Mouse (Mus musculus) heart, postnatal 25 days (tissue): ENCODE measurements at regions not wholly inside any gene's neighbourhood (a gene's known extent, or its start where the extent isn't known, plus 50 kb on each side); places are given as distances from the start of the nearest gene placed in this dataset.
"Not testable (repeated sequence)": the region's sequence is repeated elsewhere in the genome, so short reads cannot be mapped to it uniquely, and the experiment has no call there.

Experiments used
- DNase-seq: peaks from one replicate; pipeline ENCODE4 v3.0.0; 2022; ENCODE audit warnings: low spot score
- intact Hi-C: fragments of 180-260 bp; cut with DNase I; formaldehyde crosslinking; loops from one replicate; pipeline ENCODE4 v1.15.1; 2025

DNA sequence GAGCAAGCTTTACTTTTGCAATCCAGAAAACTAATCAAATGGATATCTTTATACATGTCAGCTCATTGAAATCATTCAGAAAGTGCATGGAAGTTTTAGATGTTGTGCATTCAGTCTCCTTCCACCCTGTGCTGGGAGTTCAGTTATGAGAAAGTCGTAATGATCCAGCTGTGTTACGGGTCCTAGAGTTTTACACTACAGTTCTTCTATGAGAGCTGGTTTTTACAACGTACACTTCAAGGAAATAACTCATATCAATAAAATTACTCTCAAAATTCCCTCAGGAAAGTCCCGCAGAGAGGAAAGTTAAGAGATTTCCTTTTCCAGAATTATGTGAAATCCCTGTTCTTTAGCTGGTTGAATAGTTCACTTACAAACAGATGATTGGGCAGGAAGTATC lies 418.1 kb upstream of the Slc10a2 start:
- intact Hi-C loops, result no loop called here
- DNase-seq, result no peak

DNA sequence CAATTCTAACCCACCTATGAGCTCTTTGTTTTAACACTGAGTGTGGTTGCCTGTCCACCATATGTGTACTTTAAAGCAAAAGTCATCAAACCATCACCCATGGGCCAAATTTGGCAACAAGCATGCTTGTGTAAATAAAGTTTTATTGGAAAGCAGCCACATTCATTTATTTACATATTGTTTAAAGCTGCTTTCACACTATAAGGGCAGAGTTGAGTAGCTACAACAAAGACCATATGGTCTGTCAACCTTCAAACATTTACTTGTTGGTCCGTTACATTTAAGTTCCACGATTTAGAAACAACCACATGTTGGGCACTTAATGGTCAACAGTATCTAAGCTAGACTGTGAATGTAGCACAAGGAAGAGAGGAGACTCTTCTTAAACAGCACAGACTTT lies 390.7 kb upstream of the Slc10a2 start:
- intact Hi-C loops, result no loop called here
- no peak for DNase-seq

DNA sequence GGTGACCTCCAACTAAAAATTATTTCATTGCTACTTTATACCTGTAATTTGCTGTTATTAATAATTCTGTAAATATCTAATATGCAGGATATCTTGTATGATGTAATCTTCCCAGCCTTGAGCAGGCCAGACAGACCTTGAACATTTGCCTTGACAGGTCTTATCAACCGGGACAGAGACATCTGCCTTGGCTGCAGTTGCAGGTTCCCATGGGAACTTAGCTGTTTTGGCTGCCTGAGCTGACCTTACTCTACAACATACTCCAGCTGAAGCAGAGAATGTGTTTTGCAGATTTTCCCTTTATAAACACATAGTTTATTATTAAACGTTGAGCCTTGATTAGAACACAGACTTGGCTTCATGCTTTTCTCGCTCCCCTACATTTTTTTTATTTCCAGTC lies 385.3 kb upstream of the Slc10a2 start:
- intact Hi-C loops, result no loop called here

DNA sequence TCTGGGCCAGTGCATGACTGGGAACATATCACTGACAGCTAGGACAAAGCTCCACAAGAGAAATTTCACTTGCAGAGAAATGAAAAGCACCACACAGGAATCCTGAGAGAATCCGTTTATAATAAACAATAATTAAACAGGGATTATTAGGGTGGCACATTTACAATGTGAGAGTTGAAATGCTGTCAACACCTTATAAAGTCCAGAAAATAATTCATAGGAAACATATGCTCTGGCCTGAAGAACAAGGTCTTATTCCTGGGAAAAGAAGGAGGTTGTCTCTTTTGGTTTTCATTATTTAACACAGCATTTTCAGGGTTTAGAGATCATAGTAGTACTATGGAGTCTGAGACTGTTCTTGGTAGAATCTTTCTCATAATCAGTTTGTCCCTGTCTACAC lies 377.8 kb upstream of the Slc10a2 start:
- no peak for DNase-seq
- intact Hi-C loops, result no loop called here

More for the DNA sequence above, 385.3 kb upstream of the Slc10a2 start:
- peak; percentile 15 for DNase-seq

DNA sequence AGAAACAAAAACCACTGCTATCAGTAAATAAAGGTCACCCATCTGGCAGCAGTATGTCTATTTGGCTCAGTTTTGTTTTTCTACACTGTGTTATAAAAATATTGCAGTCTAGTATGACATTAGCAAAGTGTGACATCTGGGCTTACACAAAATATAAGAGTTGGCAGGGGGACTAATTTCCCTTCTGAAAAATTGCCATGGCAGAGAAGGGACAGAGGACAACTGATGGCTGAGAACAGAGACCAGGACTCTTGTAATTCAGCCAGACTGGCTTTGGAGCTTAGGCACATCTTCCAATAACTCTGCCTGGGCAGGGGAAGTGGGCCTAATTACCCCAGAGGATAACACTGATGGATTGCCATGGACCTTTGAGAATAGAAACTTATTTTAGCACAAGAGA lies 367.8 kb upstream of the Slc10a2 start:
- intact Hi-C loops, result no loop called here
- no peak for DNase-seq

DNA sequence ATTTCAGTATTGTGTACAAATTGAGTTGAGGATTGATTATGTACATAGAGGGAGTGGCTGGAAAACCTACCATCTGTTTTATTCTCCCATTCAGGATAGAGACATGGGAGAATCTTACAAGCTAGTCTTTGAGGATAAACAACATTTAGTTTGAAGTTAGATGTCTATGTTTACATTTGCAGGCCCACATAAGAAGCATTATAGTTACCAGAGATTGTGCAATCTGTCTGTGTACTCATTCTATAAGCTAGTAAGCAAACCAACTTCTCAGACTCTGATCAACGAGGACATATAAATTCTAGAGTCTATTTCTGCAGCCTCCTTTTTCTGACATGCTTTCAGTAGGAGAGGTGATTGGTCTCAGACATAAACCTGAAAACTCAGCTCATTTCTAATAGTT lies 367.4 kb upstream of the Slc10a2 start:
- no peak for DNase-seq
- intact Hi-C loops, result no loop called here

DNA sequence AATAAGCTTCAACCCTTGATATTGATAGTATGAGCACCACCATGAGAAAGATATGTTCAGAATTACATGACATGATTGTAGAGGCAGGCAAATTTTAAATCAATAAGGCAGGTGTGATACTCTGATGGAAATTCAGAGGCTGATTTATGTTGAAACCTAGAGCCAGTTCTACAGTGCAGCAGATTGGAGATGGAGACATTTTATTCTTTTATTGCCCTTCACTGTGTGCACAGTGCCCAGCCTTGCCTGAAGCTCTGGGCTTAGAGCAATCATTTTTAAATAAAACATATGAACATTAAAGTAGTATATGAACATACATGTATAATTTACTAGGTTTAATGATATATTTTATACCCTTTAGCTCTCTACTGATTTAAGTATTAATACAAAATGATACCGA lies 352.5 kb upstream of the Slc10a2 start:
- intact Hi-C loops, result no loop called here
- no peak for DNase-seq

DNA sequence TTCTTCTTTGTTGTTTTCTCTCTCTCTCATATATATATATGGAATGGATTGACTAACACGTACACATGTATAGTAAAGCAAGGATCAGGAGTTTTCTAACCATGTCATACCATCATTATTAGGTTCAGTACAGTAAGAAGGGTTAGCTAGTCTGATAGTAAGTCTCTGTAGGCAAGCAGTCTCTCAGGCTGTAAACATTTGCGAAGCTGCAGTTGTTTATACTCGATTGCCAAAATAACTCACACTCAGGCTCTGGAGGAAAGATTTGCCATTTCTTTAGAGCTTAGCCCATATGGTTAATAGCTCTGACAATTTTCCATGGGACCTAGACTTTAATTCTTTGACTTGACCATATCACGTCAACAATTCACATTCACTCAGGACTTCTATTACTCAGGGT lies 348.3 kb upstream of the Slc10a2 start:
- intact Hi-C loops, result no loop called here
- no peak for DNase-seq

DNA sequence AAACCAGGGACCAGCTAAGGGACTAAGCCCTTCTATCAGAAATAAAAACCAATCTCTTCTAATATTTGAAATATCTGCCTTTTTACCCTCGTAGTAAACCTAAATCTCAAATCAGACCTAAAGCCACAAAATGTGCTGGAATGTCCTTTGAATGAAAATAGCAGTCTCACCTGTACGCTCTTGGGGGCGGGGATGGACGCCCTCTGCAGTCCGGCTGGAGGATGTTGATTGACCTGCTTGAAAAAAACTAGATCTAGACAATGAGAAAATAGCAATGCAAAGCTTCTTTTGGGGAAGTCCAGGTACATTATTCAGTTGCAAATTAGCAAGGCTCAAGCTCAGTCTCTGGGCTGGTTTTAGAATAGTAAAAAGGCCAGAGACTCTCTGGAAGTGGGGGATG lies 337.1 kb upstream of the Slc10a2 start:
- intact Hi-C loops, DNase-seq: not testable (repeated sequence)

DNA sequence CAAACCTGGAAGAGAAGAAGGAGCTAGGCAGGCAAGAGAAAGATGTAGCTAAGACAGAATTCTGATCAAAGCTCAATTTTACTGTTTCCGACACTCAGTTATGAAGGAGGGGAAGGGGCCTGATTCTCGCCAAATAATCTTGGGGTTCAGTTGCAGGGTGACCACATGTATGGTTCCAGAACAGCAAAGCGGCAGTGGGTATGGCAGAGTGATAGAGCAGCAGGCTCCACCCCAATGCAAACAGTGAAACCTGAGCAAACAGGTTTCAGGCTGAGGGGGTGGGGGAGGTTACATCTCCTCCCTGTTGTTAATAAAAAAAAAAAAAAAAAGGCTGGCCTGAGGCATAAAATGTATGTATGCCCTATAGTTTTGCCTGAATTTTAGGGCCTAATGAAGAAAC lies 335.3 kb upstream of the Slc10a2 start:
- DNase-seq, intact Hi-C loops: not testable (repeated sequence)

DNA sequence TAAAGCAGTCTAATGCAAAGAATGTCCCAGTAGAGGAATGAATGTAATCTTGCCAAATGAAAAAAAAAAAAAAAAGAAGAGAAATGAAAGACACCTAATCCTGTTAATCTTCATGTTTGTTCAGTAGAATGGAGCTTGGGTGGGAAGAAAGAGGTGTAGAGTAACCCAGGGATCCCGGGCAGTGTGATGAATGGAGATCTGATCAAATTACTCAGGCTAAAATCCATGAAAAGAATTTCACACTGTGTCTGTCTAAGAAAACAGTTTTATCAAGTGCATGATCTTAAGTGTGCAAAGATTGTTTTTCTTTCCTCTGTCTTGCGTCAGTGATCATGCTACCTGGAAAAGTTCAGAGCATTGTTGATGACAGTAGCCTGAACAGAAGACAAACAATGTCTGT lies 333.9 kb upstream of the Slc10a2 start:
- intact Hi-C loops, result no loop called here
- no peak for DNase-seq

DNA sequence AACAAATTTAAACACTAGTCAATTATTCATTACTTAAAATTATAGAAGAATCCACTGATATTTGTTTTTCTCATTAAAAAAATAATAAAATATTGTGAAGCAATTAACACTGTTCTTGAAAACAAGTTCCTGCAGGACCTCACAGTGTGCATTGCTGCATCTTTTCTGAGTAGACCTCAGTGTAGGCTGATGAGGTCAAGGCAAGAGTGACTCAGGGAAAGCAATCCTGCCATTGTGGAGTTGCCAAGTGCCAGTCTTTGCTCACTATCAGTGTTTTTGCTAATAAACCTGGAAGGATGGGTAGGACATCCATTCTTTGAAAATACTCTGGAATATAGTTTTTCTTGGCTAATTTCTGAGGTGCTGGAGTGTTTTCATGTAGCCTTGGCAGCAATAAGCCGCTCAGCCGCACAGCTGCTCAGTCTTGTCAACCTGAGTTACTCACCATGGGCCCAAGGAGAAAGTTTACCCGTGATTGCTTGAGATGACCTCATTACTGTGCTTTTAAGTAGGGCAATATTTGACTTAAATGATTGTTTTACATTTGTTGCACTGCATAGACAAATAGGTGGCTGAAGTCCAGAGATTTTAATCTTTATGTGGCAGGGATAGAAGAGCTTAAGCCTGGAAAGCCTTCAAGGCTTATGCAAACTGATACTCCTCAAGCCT lies 323.3 kb upstream of the Slc10a2 start:
- DNase-seq, result no peak
- intact Hi-C loops, result no loop called here

DNA sequence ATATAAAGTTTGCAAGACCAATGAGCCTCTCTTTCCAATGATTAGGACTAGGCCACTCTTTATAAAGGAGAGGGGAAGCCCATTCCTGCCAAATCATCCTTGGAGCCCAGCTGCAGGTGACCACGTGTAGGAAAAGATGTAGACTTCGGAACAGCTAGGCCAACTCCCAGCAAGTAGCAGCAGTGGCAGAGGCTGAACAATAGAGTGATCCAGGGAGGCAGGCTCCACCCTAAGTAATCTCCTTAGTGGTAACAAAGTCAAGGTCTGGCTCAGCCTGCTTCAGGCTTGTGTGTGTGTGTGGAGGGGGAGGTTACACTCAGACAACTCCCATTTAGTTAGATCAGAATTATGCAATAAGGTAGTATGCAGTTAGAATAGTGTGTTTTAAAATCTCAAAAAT lies 311.7 kb upstream of the Slc10a2 start:
- DNase-seq, intact Hi-C loops: not testable (repeated sequence)

DNA sequence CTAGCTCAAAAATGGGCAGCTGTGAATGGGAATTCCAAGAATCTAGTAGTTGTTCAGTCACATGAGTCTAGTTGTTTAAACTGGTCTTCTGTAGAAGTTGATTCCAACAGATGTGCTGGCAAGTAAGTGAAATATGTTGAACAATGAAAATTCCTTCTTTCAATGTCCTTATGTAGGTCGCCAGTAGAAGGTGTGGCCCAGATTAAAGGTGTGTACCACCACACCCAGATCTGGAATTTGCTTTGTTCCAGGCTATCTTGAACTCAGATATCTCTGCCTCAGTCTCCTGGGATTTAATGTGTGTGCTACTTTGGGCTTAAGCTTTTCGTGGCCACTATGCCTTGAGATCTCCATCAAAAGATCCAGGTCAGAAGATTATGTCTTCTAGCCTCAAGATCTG lies 279.7 kb upstream of the Slc10a2 start:
- no peak for DNase-seq
- intact Hi-C loops, result no loop called here

DNA sequence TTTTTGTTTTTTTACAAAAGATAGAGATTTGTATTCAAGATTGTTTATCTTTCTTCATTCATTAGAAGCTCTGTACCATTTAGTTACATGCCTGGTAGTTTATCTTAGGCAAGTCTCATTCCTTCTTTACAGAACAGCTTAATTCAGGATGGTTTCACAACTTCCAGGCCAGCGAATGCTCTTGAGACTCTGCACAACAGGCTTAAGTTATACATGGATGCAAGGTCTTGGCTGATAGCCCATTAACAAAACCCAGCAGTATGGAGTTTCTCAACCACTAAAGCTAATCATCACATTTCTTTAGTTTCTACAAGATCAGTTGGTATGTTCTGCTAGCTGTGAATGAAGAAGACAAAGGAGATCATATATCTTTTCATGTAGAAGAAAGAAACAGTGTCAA lies 272.9 kb upstream of the Slc10a2 start:
- intact Hi-C loops, result no loop called here

DNA sequence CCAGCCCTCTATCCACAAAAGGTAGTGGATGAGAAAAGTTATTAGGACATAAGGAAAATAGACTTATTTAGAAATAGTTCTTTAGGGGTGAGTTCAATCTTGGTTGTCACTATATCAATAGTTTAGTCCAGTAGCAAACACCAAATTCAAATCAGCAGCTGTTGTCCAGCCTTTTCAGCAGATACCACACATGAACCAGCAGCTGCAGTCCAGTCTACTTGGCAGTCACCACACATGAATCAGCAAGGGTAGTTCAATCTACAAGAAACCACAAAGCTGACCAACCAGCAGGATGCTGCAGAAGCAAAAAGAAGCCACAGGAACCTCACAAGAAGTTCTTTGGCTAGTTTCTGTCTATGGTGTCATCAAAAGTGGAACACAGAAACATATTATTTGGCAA lies 234.8 kb upstream of the Slc10a2 start:
- intact Hi-C loops, result no loop called here
- no peak for DNase-seq

More for the DNA sequence above, 272.9 kb upstream of the Slc10a2 start:
- DNase-seq, result no peak

DNA sequence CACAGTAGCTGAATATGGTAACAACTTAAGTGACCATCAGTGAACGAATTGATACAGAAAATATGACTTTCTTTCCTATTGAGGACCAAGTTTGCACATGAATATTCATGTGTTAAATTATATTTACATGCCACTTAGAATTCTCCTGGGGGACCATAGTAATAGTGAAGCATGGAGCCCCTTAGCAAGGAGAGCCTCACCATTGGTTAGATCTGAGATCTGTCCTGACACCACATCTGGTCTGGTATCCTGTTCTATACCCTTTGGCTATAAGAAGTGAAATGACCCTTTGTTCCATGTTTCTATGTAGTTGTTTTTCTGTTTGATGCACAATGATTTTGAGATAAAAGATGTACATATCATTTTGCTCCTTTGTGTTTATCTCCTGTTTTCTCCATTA lies 209.4 kb upstream of the Slc10a2 start:
- intact Hi-C loops, result no loop called here

DNA sequence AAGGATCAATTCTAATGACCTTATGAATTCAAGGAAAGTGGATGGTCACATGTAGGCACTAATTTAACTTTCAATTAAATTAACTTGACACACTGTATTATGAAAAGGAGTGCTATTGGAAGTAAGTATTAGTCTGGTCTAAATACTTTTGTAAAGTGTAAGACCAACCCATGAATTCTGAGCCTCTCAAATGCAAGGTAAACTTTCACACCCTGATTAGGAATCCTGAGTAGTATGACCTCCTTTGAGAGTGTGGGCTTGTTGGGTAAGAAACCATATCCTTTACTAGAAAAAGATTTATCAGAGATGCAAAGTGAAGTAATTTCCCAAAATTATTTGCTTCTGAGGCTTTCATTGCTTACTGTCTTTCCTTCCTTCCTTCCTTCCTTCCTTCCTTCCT lies 194.8 kb upstream of the Slc10a2 start:
- intact Hi-C loops, result no loop called here

More for the DNA sequence above, 209.4 kb upstream of the Slc10a2 start:
- no peak for DNase-seq

DNA sequence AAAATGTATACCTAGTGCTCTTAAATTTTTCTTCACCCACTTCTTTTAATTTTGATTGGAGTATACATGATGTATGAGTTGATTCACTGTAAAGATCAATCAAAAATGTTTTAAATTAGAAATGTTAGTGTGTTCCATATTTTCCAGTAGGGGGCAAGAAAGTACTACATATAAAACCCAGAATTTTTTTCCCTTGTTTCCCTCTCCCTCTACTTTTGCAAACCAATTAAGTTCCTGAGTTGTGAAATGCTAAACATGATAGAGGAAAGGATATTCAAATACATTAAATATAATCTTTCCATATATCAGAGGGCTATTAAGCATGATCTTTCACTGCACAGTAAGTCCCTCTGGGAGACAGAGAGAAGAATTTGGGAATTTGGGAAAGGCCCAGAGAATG lies 192.0 kb upstream of the Slc10a2 start:
- intact Hi-C loops, result no loop called here
- DNase-seq, result no peak

More for the DNA sequence above, 194.8 kb upstream of the Slc10a2 start:
- no peak for DNase-seq

DNA sequence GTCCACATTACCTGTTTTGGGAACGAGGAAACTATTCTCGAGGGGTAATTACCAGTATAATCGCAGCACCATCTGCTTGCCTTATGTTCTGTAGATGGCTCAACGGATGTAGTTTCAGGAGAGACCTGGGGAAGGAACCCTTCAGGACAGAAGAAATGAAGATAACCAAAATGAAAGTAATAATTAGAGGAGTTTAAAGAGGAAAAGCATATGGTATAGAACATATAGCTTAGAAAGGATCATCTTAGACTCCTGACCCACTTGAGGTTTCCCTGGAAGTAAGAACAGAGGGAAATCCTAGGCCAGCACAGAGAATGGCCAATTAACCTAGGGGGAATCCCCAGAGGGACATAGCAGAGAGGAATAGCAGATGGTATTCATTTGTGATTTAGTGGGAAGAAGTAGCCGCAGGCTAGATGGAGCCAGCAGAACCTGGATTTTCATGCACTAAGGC lies 180.6 kb upstream of the Slc10a2 start:
- intact Hi-C loops, result no loop called here
- no peak for DNase-seq

DNA sequence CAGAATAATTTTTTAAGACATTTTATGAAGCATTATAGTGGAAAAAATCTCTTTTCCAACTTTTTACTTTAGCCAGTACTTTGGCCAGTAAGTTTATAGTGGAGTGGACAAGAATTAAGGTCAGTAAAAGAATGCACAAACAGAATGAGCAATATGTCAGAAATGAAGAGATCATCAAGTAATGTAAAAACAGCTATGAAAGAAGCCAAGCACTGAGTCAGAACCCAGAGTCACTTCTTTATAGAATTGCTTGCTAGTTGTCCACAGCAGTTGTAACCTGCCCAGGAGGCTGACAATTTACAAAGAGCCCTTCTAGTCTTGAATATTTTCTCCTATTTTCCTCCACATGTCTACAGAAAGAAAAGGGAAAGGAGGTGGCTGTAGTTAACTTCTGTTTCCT lies 178.6 kb upstream of the Slc10a2 start:
- intact Hi-C loops, result no loop called here
- no peak for DNase-seq

DNA sequence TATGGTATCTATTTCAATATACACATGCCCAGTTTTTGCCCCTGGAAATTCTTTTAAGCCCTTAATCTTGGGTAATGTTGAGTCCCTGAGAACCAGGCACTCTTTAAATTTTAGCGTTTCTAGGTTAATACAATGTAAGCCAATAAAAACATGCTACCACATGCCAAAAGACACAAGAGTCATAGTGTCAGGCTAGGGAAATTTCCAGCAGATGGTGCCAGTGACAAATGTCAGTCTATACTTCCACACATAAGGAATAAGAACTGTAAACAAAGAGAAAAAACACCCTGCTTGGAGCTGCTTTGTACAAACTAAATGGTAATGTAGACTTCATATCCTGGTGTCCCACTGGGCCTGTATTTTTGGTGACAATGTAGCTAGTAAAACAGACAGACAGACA lies 157.2 kb upstream of the Slc10a2 start:
- DNase-seq, result no peak
- intact Hi-C loops, result no loop called here
